ENCODE assay signal across 20 mouse cellular contexts in genomic region chr7:38218631-38219367, GRCm38 (mm10). TPM values are rescaled to one million over a fixed set of nuclear protein-coding genes. Genes with fewer than 3 reads are reported as not detected.
DNase-seq lines count a peak whose midpoint lies in the region; ATAC-seq and TF ChIP-seq lines count a peak whose summit lies in the region.
"Had no signal": no experiment of that assay in that cellular context is flagged by ENCODE, and none has a peak within 500 bp of the region (broad histone marks: within the 10 kb centered on the region; RNA-seq: fewer than 3 reads in every experiment).

No protein-coding gene starts in this region.

- no peak for TF ChIP-seq CTCF in gastrocnemius, adult 2 months (IDR thresholded peaks at IDR 0.05)

- no peaks in the 10 kb centered on the region for H3K4me1 ChIP-seq in intestine, embryonic 16.5 days (ENCODE audit: control insufficient read depth, insufficient read depth, low read length)
- H3K4me1 ChIP-seq in intestine, embryonic 15.5 days (replicated peaks), result no peaks in the 10 kb centered on the region

- no peaks in the 10 kb centered on the region for H3K27me3 ChIP-seq in intestine, embryonic 16.5 days (replicated peaks; ENCODE audit: control insufficient read depth, insufficient read depth, low read length)
- no peaks in the 10 kb centered on the region for H3K27me3 ChIP-seq in intestine, embryonic 15.5 days (replicated peaks)
- H3K27me3 ChIP-seq: hindbrain, embryonic 13.5 days; liver, embryonic 12.5 days; Patski had no signal

- H3K27ac ChIP-seq in gastrocnemius, adult 2 months, result peak overlapping the region; percentile 87
- peak overlapping the region; percentile 1; the same call in 1 of the 2 replicates for H3K27ac ChIP-seq in intestine, embryonic 16.5 days (ENCODE audit: low read length)
- no peak overlapping the region for H3K27ac ChIP-seq in intestine, embryonic 15.5 days
- H3K27ac ChIP-seq: hindbrain, embryonic 13.5 days; liver, embryonic 12.5 days had no signal

- ATAC-seq in intestine, embryonic 16.5 days, result no peak
- no peak for ATAC-seq in intestine, embryonic 15.5 days
- ATAC-seq: activated CD4-positive, CD25-positive, alpha-beta regulatory T cell, adult 4 months; forebrain, postnatal 0 days; liver, embryonic 12.5 days; Patski had no signal

- DNase-seq in gastrocnemius, adult 2 months, result peak; percentile 65
- DNase-seq in gastrocnemius, adult 18-20 months (ENCODE audit: low spot score), result no peak
- peak; percentile 9 for DNase-seq in lung, postnatal 10 days
- DNase-seq in lung, postnatal 25 days (ENCODE audit: low spot score), result no peak
- DNase-seq in ovary, postnatal 36 days (ENCODE audit: low spot score), result no peak
- DNase-seq: adrenal gland, postnatal 25 days; forebrain, postnatal 0 days; gastrocnemius, postnatal 10 days; kidney, adult 11 months; lung, embryonic 14.5 days; midbrain, embryonic 14.5 days; right cerebral cortex, adult 18-20 months; spleen, adult 18-20 months; thymus, adult 18-20 months had no signal

- H3K4me3 ChIP-seq in gastrocnemius, adult 2 months, result no peak overlapping the region; the same call in 1 of the 2 replicates
- H3K4me3 ChIP-seq in intestine, embryonic 16.5 days (ENCODE audit: low read length), result no peak overlapping the region
- H3K4me3 ChIP-seq in intestine, embryonic 15.5 days (replicated peaks), result no peak overlapping the region
- H3K4me3 ChIP-seq: hindbrain, embryonic 13.5 days; liver, embryonic 12.5 days had no signal

- H3K36me3 ChIP-seq in intestine, embryonic 16.5 days (ENCODE audit: control insufficient read depth, insufficient read depth, low read length), result no peaks in the 10 kb centered on the region
- H3K36me3 ChIP-seq in intestine, embryonic 15.5 days, result no peaks in the 10 kb centered on the region
- H3K36me3 ChIP-seq: hindbrain, embryonic 13.5 days; liver, embryonic 12.5 days had no signal

- WGBS in intestine, embryonic 16.5 days, result 79% methylated on average over 8 of the region's 8 CpGs
- 81% methylated on average over 8 of the region's 8 CpGs for WGBS in intestine, embryonic 15.5 days

- intact Hi-C loops in gastrocnemius, adult 2 months (cut with DNase I), result no loop called here

- H3K9me3 ChIP-seq in intestine, embryonic 16.5 days (ENCODE audit: control insufficient read depth, low read length), result no peaks in the 10 kb centered on the region
- H3K9me3 ChIP-seq in intestine, embryonic 15.5 days, result no peaks in the 10 kb centered on the region
- H3K9me3 ChIP-seq: hindbrain, embryonic 13.5 days; liver, embryonic 12.5 days had no signal

- H3K4me2 ChIP-seq in intestine, embryonic 16.5 days (ENCODE audit: low read depth, low read length), result no peak overlapping the region
- no peak overlapping the region for H3K4me2 ChIP-seq in intestine, embryonic 15.5 days (replicated peaks)
- H3K4me2 ChIP-seq: hindbrain, embryonic 13.5 days; liver, embryonic 12.5 days; lung, embryonic 14.5 days had no signal

- no peak overlapping the region for H3K9ac ChIP-seq in intestine, embryonic 16.5 days (ENCODE audit: low read depth, low read length)
- H3K9ac ChIP-seq in intestine, embryonic 15.5 days, result no peak overlapping the region
- H3K9ac ChIP-seq: forebrain, postnatal 0 days; hindbrain, embryonic 13.5 days; liver, embryonic 12.5 days; lung, embryonic 14.5 days had no signal

RNA-seq across cellular contexts. Expression of gene Plekhf1, which starts 9.0 kb away (rescaled TPM):
- total RNA-seq in gastrocnemius, adult 2 months (2021), result 10 to 100 TPM in 1 of 2 experiments, 1 to 10 TPM in 1; 6.6 to 15.0 TPM
- 1 to 10 TPM; 5.7 to 8.4 TPM for total RNA-seq in gastrocnemius, adult 18-20 months (2021)
- 4.5 and 4.8 TPM in 2 replicates for polyA plus RNA-seq in intestine, embryonic 16.5 days (2015; fragmentation: Nextera tagmentation; extraction: Ambion mirVana)
- 3.3 TPM in 2 replicates for polyA plus RNA-seq in intestine, embryonic 15.5 days (2015; fragmentation: Nextera tagmentation; extraction: Ambion mirVana)

RNA-seq across cellular contexts. Expression of gene 1600014C10Rik, which starts 35.8 kb away (rescaled TPM):
- total RNA-seq in gastrocnemius, adult 2 months (2021), result 10 to 100 TPM; 23.4 to 31.9 TPM
- 10 to 100 TPM; 26.5 to 27.1 TPM for total RNA-seq in gastrocnemius, adult 18-20 months (2021)
- polyA plus RNA-seq in intestine, embryonic 16.5 days (2015; fragmentation: Nextera tagmentation; extraction: Ambion mirVana), result 16.6 TPM in 2 replicates
- 13.5 and 13.9 TPM in 2 replicates for polyA plus RNA-seq in intestine, embryonic 15.5 days (2015; fragmentation: Nextera tagmentation; extraction: Ambion mirVana)

RNA-seq across cellular contexts. Expression of gene Pop4, which starts 52.4 kb away (rescaled TPM):
- 1 to 10 TPM; 8.3 to 8.4 TPM for total RNA-seq in gastrocnemius, adult 2 months (2021)
- total RNA-seq in gastrocnemius, adult 18-20 months (2021), result 1 to 10 TPM; 6.1 to 7.5 TPM
- polyA plus RNA-seq in intestine, embryonic 16.5 days (2015; fragmentation: Nextera tagmentation; extraction: Ambion mirVana), result 38.4 and 43.7 TPM in 2 replicates
- polyA plus RNA-seq in intestine, embryonic 15.5 days (2015; fragmentation: Nextera tagmentation; extraction: Ambion mirVana), result 35.1 and 47.0 TPM in 2 replicates

Comparison
In these comparisons a context has a peak if more than half of its experiments do, and no peak if none do; other contexts are left out.
1. DNase-seq: peak in gastrocnemius, adult 2 months (single experiment) and lung, postnatal 10 days (single experiment); none in gastrocnemius, adult 18-20 months (single experiment), lung, postnatal 25 days (single experiment) and ovary, postnatal 36 days (single experiment).